10 mouse cellular contexts compared by ENCODE assay signal in genomic region chr5:112382641-112383330, GRCm38 (mm10). TPM values are rescaled to one million over a fixed set of nuclear protein-coding genes. Genes with fewer than 3 reads are reported as not detected.
A peak's percentile ranks its signal among the peaks of the same experiment; 100 is the strongest.
DNase-seq lines count a peak whose midpoint lies in the region; ATAC-seq and TF ChIP-seq lines count a peak whose summit lies in the region.
"Had no signal": no experiment of that assay in that cellular context is flagged by ENCODE, and none has a peak within 500 bp of the region (broad histone marks: within the 10 kb centered on the region; RNA-seq: fewer than 3 reads in every experiment).

No protein-coding gene starts in this region.

- peak overlapping the region; percentile 87 for H3K27ac ChIP-seq in embryonic facial prominence, embryonic 15.5 days (replicated peaks)
- H3K27ac ChIP-seq in hindbrain, postnatal 0 days, result peak overlapping the region; percentile 67

- no peaks in the 10 kb centered on the region for H3K27me3 ChIP-seq in embryonic facial prominence, embryonic 15.5 days
- H3K27me3 ChIP-seq in hindbrain, postnatal 0 days (ENCODE audit: insufficient read depth, low read length), result no peaks in the 10 kb centered on the region

- no peak overlapping the region for H3K4me2 ChIP-seq in embryonic facial prominence, embryonic 15.5 days (replicated peaks)
- H3K4me2 ChIP-seq in hindbrain, postnatal 0 days (ENCODE audit: low read depth, low read length), result no peak overlapping the region

- DNase-seq in gastrocnemius, adult 18-20 months (ENCODE audit: low spot score), result peak; percentile 69
- DNase-seq in gastrocnemius, postnatal 10 days, result no peak
- peak; percentile 40 for DNase-seq in NIH3T3 (ENCODE audit: low read depth)
- peak; percentile 70 for DNase-seq in hindbrain, postnatal 0 days (ENCODE audit: low spot score)
- peak; percentile 50 for DNase-seq in retina, embryonic 14.5 days (ENCODE audit: low spot score)
- DNase-seq in urinary bladder, postnatal 10 days (ENCODE audit: low spot score), result no peak
- DNase-seq in ovary, adult 18-20 months (ENCODE audit: low spot score), result no peak

- H3K9me3 ChIP-seq in embryonic facial prominence, embryonic 15.5 days (replicated peaks), result no peaks in the 10 kb centered on the region
- no peaks in the 10 kb centered on the region for H3K9me3 ChIP-seq in hindbrain, postnatal 0 days (ENCODE audit: low read length)

- WGBS in embryonic facial prominence, embryonic 15.5 days, result 32% methylated on average over 17 of the region's 17 CpGs
- 46% methylated on average over 16 of the region's 17 CpGs for WGBS in hindbrain, postnatal 0 days

- H3K4me1 ChIP-seq in embryonic facial prominence, embryonic 15.5 days, result peaks cover 15% of the 10 kb centered on the region
- peaks cover 19% of the 10 kb centered on the region for H3K4me1 ChIP-seq in hindbrain, postnatal 0 days (ENCODE audit: insufficient read depth, low read length)

- H3K36me3 ChIP-seq in embryonic facial prominence, embryonic 15.5 days, result peaks cover 17% of the 10 kb centered on the region
- peaks cover 23% of the 10 kb centered on the region; the same call in 1 of the 2 replicates for H3K36me3 ChIP-seq in hindbrain, postnatal 0 days (ENCODE audit: insufficient read depth, low read length)

- peak; percentile 71 for ATAC-seq in embryonic facial prominence, embryonic 15.5 days (ENCODE audit: insufficient number of reproducible peaks, low FRiP score, low TSS enrichment, low read depth)
- ATAC-seq in hindbrain, postnatal 0 days, result peak; percentile 56

- H3K9ac ChIP-seq in embryonic facial prominence, embryonic 15.5 days, result no peak overlapping the region
- H3K9ac ChIP-seq in hindbrain, postnatal 0 days (replicated peaks; ENCODE audit: low read length), result no peak overlapping the region

- H3K4me3 ChIP-seq in embryonic facial prominence, embryonic 15.5 days (replicated peaks), result no peak overlapping the region
- no peak overlapping the region for H3K4me3 ChIP-seq in hindbrain, postnatal 0 days (ENCODE audit: low read length)

- TF ChIP-seq CTCF in hindbrain, postnatal 0 days (IDR thresholded peaks at IDR 0.05; ENCODE audit: low read depth), result peak; percentile 23; the same call in 1 of the 2 replicates

RNA-seq across cellular contexts. Expression of gene Asphd2, which starts 11.9 kb away (rescaled TPM):
- under 1 TPM; 0.30 to 0.40 TPM for total RNA-seq in gastrocnemius, adult 18-20 months (2021)
- total RNA-seq in gastrocnemius, postnatal 10 days (2021), result under 1 TPM; 0.49 to 0.93 TPM
- polyA plus RNA-seq in embryonic facial prominence, embryonic 15.5 days (2015; fragmentation: Nextera tagmentation; extraction: Ambion mirVana), result 18.3 and 19.4 TPM in 2 replicates
- total RNA-seq in hindbrain, postnatal 0 days (2014; rRNA removed), result 143 and 164 TPM in 2 replicates
- polyA plus RNA-seq in hindbrain, postnatal 0 days (2015; fragmentation: Nextera tagmentation; extraction: Ambion mirVana), result 113 and 118 TPM in 2 replicates
- total RNA-seq: CH12.LX had no signal

RNA-seq across cellular contexts. Expression of gene Gm6583, which starts 27.0 kb away (rescaled TPM):
- total RNA-seq in gastrocnemius, adult 18-20 months (2021), result not detected
- not detected for total RNA-seq in gastrocnemius, postnatal 10 days (2021)
- polyA plus RNA-seq in embryonic facial prominence, embryonic 15.5 days (2015; fragmentation: Nextera tagmentation; extraction: Ambion mirVana), result 0.29 and 0.31 TPM in 2 replicates
- not detected in 2 replicates for total RNA-seq in hindbrain, postnatal 0 days (2014; rRNA removed)
- polyA plus RNA-seq in hindbrain, postnatal 0 days (2015; fragmentation: Nextera tagmentation; extraction: Ambion mirVana), result 0.06 TPM in 1 of 2 replicates, not detected in the other
- total RNA-seq: CH12.LX had no signal
- polyA plus RNA-seq: spleen, adult 2 months had no signal

RNA-seq across cellular contexts. Expression of gene Hps4, which starts 39.9 kb away (rescaled TPM):
- total RNA-seq in gastrocnemius, adult 18-20 months (2021), result 1 to 10 TPM; 6.9 to 7.1 TPM
- total RNA-seq in gastrocnemius, postnatal 10 days (2021), result 1 to 10 TPM; 6.5 to 6.8 TPM
- 37.6 and 37.7 TPM in 2 replicates for polyA plus RNA-seq in embryonic facial prominence, embryonic 15.5 days (2015; fragmentation: Nextera tagmentation; extraction: Ambion mirVana)
- total RNA-seq in hindbrain, postnatal 0 days (2014; rRNA removed), result 43.9 and 45.6 TPM in 2 replicates
- polyA plus RNA-seq in hindbrain, postnatal 0 days (2015; fragmentation: Nextera tagmentation; extraction: Ambion mirVana), result 32.7 and 33.6 TPM in 2 replicates

RNA-seq across cellular contexts. Expression of gene Srrd, which starts 39.9 kb away (rescaled TPM):
- total RNA-seq in gastrocnemius, adult 18-20 months (2021), result 1 to 10 TPM; 4.3 to 5.0 TPM
- 1 to 10 TPM; 4.7 to 5.0 TPM for total RNA-seq in gastrocnemius, postnatal 10 days (2021)
- 35.3 and 46.6 TPM in 2 replicates for polyA plus RNA-seq in embryonic facial prominence, embryonic 15.5 days (2015; fragmentation: Nextera tagmentation; extraction: Ambion mirVana)
- total RNA-seq in hindbrain, postnatal 0 days (2014; rRNA removed), result 84.3 and 92.0 TPM in 2 replicates
- polyA plus RNA-seq in hindbrain, postnatal 0 days (2015; fragmentation: Nextera tagmentation; extraction: Ambion mirVana), result 49.1 and 56.0 TPM in 2 replicates

RNA-seq across cellular contexts. Expression of gene Tfip11, which starts 56.6 kb away (rescaled TPM):
- total RNA-seq in gastrocnemius, adult 18-20 months (2021), result 10 to 100 TPM; 13.0 to 13.2 TPM
- total RNA-seq in gastrocnemius, postnatal 10 days (2021), result 10 to 100 TPM; 14.8 to 15.9 TPM
- polyA plus RNA-seq in embryonic facial prominence, embryonic 15.5 days (2015; fragmentation: Nextera tagmentation; extraction: Ambion mirVana), result 30.5 and 31.1 TPM in 2 replicates
- total RNA-seq in hindbrain, postnatal 0 days (2014; rRNA removed), result 16.5 and 20.2 TPM in 2 replicates
- 24.3 and 24.4 TPM in 2 replicates for polyA plus RNA-seq in hindbrain, postnatal 0 days (2015; fragmentation: Nextera tagmentation; extraction: Ambion mirVana)

Comparison
In these comparisons a context has a peak if more than half of its experiments do, and no peak if none do; other contexts are left out.
1. DNase-seq: peak in gastrocnemius, adult 18-20 months (single experiment), NIH3T3 (single experiment), hindbrain, postnatal 0 days (single experiment) and retina, embryonic 14.5 days (single experiment); none in gastrocnemius, postnatal 10 days (single experiment), urinary bladder, postnatal 10 days (single experiment) and ovary, adult 18-20 months (single experiment).
2. RNA of gene Asphd2, which starts 11.9 kb away (total RNA-seq): 143 to 164 TPM in hindbrain, postnatal 0 days; 0.49 to 0.93 TPM in gastrocnemius, postnatal 10 days and 0.30 to 0.40 TPM in gastrocnemius, adult 18-20 months; every median in the first group is over 10 times any median in the second.